Mouse (Mus musculus) stomach, postnatal 0 days (tissue): ENCODE measurements around the gene Clpp. TPM values are rescaled to one million over a fixed set of nuclear protein-coding genes. Genes with fewer than 3 reads are reported as not detected.

Experiments
- ATAC-seq: fragments of 200-750 bp; cut with Nextera tagmentation; 2 replicates; pipeline ENCODE4 v1.8.0; 2017; ENCODE audit not compliant: low FRiP score, low TSS enrichment
- DNase-seq: peaks from one replicate; pipeline ENCODE4 v3.0.0-alpha.2; 2016; ENCODE audit warnings: low spot score
- H3K27ac ChIP-seq: fragments of 300-500 bp; sonication (generic); replicated peaks from 2 replicates; pipeline ENCODE4 v1.5.1; 2014; ENCODE audit warnings: mild to moderate bottlenecking, control low read depth
- H3K27me3 ChIP-seq: fragments of 300-500 bp; sonication (generic); 2 replicates; pipeline ENCODE4 v1.6.1; 2014; ENCODE audit warnings: low read length; ENCODE audit not compliant: control insufficient read depth, insufficient read depth
- H3K36me3 ChIP-seq: fragments of 300-500 bp; sonication (generic); 2 replicates; pipeline ENCODE4 v1.6.1; 2014; ENCODE audit warnings: low read length, mixed read lengths; ENCODE audit not compliant: control insufficient read depth, insufficient read depth
- H3K4me1 ChIP-seq: fragments of 300-500 bp; sonication (generic); replicated peaks from 2 replicates; pipeline ENCODE4 v1.6.1; 2014; ENCODE audit warnings: antibody characterized with exemption; ENCODE audit not compliant: control insufficient read depth, insufficient read depth
- H3K4me2 ChIP-seq: fragments of 300-500 bp; sonication (generic); replicated peaks from 2 replicates; pipeline ENCODE4 v1.6.1; 2014; ENCODE audit warnings: low read depth, mild to moderate bottlenecking, control low read depth, moderate library complexity
- H3K4me3 ChIP-seq: fragments of 300-500 bp; sonication (generic); 2 replicates; pipeline ENCODE4 v1.5.1; 2014; ENCODE audit warnings: low read depth, low read length, control low read depth
- H3K9ac ChIP-seq: fragments of 300-500 bp; sonication (generic); 2 replicates; pipeline ENCODE4 v1.6.1; 2014; ENCODE audit warnings: mild to moderate bottlenecking, low read length, control low read depth, mixed read lengths
- H3K9me3 ChIP-seq: fragments of 300-500 bp; sonication (generic); 2 replicates; pipeline ENCODE4 v1.6.1; 2016; ENCODE audit warnings: low read length; ENCODE audit not compliant: control insufficient read depth
- CTCF ChIP-seq: IDR thresholded peaks from 2 replicates; pipeline ENCODE4 v1.5.1; 2016; ENCODE audit warnings: antibody characterized with exemption, low read depth, mild to moderate bottlenecking, moderate library complexity
- EP300 ChIP-seq: optimal IDR thresholded peaks from 2 replicates; pipeline ENCODE3; 2016; ENCODE audit warnings: antibody characterized with exemption
- WGBS: fragments of 180-500 bp; shearing (Covaris S2); extraction: QIAGEN DNeasy Blood & Tissue Kit; methylation state at CpG from one replicate; pipeline ENCODE4 v1.1.7; 2014; 5-methylcytosine and 5-hydroxymethylcytosine counted together
- polyA plus RNA-seq: library from polyadenylated mRNA; unstranded; fragments of >200 nt; fragmentation: Nextera tagmentation; extraction: Ambion mirVana; gene quantifications from 2 replicates; pipeline ENCODE4 v1.2.1, GENCODE M21; 2015

Gene Clpp
- polyA plus RNA-seq, 1 experiment from 2014 or later = 88.6 TPM

DNA sequence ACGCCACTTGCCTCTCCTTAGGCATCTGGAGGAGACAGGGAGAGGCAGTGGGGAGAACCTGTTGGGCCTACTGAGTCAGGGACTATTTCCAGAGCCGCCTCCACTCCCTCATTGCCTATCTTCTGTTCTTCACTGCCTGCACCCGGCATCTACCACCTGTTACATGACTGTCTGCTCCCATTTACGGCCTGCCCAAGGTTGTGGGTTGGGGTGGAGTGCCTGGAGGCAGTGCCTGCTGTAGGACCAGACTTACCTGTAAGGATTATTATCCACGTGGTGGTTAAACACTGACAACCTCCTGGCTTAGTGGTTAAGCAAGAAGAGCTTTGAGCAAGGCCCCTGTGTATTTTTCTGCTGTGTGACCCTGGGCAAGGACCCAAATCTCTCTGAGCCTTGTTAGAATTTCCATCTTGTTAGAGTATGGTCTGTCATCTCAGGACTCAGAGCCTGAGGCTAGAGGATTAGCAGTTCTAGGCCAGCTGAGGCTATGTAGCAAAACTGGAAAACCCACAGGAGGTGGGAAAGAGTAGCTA is 15.3 kb upstream of the Clpp start:
- TF ChIP-seq CTCF (no peak), EP300 (no peak)
- peak; percentile 56; the same call in 1 of the 2 replicates for ATAC-seq
- Histone ChIP-seq H3K9ac (no peak overlapping the region), H3K4me3 (no peak overlapping the region), H3K27me3 (no peaks in the 10 kb centered on the region), H3K36me3 (no peaks in the 10 kb centered on the region), H3K27ac (no peak overlapping the region), H3K4me2 (no peak overlapping the region), H3K9me3 (no peaks in the 10 kb centered on the region), H3K4me1 (no peaks in the 10 kb centered on the region)
- WGBS = 63% methylated on average over 5 of the region's 5 CpGs
- DNase-seq = peak; percentile 12

DNA sequence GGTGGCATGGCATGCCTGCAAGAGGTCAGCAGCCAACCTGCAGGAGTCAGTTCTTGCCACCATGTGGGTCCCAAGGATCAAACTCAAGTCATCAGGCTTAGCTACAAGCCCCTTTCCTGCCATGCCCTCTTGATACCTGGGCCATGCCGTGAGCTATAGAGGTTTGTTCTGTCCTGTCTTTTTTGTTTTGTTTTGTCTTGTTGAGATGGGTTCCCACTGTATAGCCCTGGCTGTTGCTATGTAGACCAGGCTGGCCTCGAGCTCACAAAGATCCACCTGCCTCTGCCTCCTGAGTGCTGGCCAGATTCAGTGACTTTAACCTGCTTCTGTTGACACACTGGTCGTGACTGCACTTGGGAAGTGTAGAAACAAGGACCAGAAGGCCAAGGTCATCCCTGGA is 14.7 kb upstream of the Clpp start:
- peak; percentile 3 for DNase-seq
- no peaks in the 10 kb centered on the region for H3K4me1 ChIP-seq
- no peak for TF ChIP-seq EP300
- 73% methylated on average over 3 of the region's 3 CpGs for WGBS
- H3K4me3 ChIP-seq = no peak overlapping the region
- H3K9me3 ChIP-seq = no peaks in the 10 kb centered on the region
- ATAC-seq = no peak
- H3K36me3 ChIP-seq = no peaks in the 10 kb centered on the region
- H3K4me2 ChIP-seq = no peak overlapping the region
- H3K27ac ChIP-seq = no peak overlapping the region
- no peak overlapping the region for H3K9ac ChIP-seq
- no peaks in the 10 kb centered on the region for H3K27me3 ChIP-seq

DNA sequence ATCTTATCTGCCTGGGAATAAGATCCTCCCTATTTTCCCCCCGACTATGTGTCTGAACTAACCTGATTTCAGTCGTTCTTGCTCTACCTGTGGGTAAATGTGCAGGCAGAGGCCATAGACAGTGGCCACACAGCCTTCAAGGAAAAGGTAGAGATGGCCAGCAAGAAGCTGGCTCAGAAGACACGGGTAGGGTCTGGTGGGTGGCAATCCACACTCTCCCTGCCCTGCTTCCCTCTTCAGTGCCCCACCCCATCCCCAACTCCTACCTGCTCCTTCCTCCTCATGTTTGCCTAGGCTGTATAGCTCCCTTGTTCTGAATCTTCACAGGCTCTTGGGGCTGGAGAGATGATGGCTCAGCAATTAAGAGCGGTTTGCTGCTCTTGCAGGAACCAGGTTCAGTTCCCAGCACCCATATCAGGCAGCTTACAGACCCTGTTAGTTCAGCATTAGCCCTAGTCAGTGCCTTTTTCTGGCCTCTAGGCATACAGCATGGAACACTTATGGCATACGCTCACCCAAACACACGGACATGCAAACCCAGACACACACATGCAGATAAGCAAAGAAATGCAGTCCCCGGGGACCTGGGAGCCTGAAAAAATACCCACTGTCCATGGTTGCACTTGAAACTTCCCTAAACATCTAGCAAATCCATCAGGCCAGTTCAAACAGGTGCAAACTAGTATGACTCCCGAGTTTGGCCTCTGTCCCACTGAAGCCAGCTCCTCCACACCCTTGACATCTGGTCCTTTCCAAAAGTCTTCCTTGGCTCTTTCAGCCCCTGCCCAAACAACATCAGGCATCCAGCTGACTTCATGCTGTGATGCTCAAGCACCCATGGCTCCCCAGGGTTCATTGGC is 13.3 kb upstream of the Clpp start:
- Histone ChIP-seq H3K36me3 (no peaks in the 10 kb centered on the region), H3K27ac (no peak overlapping the region), H3K27me3 (no peaks in the 10 kb centered on the region), H3K4me3 (no peak overlapping the region), H3K4me1 (no peaks in the 10 kb centered on the region), H3K4me2 (no peak overlapping the region), H3K9ac (no peak overlapping the region), H3K9me3 (no peaks in the 10 kb centered on the region)
- 58% methylated on average over 8 of the region's 8 CpGs for WGBS
- peak; percentile 13 for DNase-seq
- ATAC-seq = no peak
- TF ChIP-seq CTCF (no peak), EP300 (no peak)

DNA sequence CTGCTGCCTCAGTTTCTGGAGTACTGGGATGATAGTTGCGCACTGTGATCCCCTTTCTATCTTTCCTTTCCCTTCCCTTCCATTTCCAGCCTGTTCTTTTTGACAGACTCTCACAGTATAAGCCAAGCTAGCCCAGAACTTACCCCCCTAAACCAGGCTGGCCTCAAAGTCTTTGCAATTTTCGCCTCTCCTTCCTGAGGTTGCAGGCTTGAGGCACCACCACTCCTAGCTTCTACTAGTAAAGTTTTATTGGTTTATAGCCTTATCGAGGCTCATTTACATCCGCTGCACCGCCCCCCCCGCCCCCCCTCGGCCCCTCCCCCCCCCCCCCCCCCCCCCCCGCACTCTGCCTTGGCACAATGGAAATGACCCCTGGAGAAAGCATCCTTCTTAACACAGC is 10.6 kb upstream of the Clpp start:
- no peak overlapping the region for H3K27ac ChIP-seq
- no peak overlapping the region for H3K4me2 ChIP-seq
- no peak overlapping the region for H3K4me3 ChIP-seq
- H3K9me3 ChIP-seq = no peaks in the 10 kb centered on the region
- H3K9ac ChIP-seq = no peak overlapping the region
- ATAC-seq (no peak), DNase-seq (no peak)
- 49% methylated on average over 5 of the region's 8 CpGs for WGBS
- no peaks in the 10 kb centered on the region for H3K4me1 ChIP-seq
- no peaks in the 10 kb centered on the region for H3K36me3 ChIP-seq
- H3K27me3 ChIP-seq = no peaks in the 10 kb centered on the region
- TF ChIP-seq CTCF (no peak), EP300 (no peak)

DNA sequence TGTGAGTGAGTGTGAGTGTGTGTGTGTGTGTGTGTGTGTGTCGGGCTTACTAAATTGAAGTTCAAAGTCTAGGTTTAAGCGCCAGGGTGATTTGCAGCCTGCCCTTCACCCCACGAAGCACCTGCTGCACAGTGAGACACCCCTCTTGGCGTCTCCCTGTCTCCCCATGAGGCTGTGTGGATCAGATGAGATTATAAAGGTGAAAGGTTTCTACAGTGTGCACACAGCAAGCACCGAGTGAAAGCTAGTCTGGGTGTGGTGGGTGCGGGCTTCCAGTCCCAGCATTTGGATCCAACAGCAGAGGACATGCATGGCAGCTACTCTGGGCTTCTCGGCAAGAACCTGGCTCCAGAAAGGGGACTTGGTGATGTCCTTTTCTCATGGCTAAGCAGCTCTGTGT is 9.1 kb upstream of the Clpp start:
- no peak for TF ChIP-seq CTCF
- no peak for TF ChIP-seq EP300
- DNase-seq (peak; percentile 27), ATAC-seq (peak; percentile 69)
- no peak overlapping the region for H3K4me2 ChIP-seq
- H3K4me3 ChIP-seq = 0 out of 2 replicates have a peak overlapping the region, but pooled peaks have one; percentile 1
- no peak overlapping the region for H3K9ac ChIP-seq
- H3K27ac ChIP-seq = no peak overlapping the region
- no peaks in the 10 kb centered on the region for H3K4me1 ChIP-seq
- H3K27me3 ChIP-seq = no peaks in the 10 kb centered on the region
- H3K36me3 ChIP-seq = no peaks in the 10 kb centered on the region
- H3K9me3 ChIP-seq = no peaks in the 10 kb centered on the region
- WGBS = 50% methylated on average over 7 of the region's 7 CpGs

DNA sequence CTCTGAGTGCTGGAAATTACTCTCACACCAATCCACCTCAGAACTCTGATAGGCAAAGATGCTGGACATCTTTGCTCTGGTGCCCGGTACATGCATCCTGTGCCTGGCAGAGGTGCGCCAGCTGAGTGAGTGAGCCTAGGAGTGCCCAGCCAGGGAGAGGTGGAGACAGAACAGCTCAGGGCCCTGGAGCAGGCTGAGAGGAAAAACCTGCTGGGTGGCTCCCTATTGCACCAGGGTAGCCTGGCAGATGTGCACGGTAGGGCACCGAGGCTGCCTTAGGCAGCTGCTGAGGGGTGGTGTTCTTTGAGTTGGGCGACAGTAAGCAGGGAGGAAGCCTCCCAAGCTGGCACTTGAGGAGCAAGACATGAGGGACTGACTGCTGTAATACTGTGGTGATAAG is 8.1 kb upstream of the Clpp start, which contains the start of gene Acer1:
Gene Acer1 (minus strand): TSS at position 114 of the 400 bp plus-strand sequence.
- ATAC-seq = peak; percentile 66; the same call in 1 of the 2 replicates
- peak within 1 kb of the TSS; percentile 3; the same call in 1 of the 2 replicates for H3K27ac ChIP-seq
- peak; percentile 40 for DNase-seq

More for the DNA sequence above, 8.1 kb upstream of the Clpp start, which contains the start of gene Acer1:
- H3K36me3 ChIP-seq = no peaks in the 10 kb centered on the region
- TF ChIP-seq CTCF (no peak), EP300 (no peak)
- H3K27me3 ChIP-seq = no peaks in the 10 kb centered on the region
- H3K9me3 ChIP-seq = no peaks in the 10 kb centered on the region
- no peaks in the 10 kb centered on the region for H3K4me1 ChIP-seq
- 48% methylated on average over 5 of the region's 5 CpGs for WGBS
- H3K4me2 ChIP-seq = no peak within 1 kb of the TSS
- H3K4me3 ChIP-seq = 0 out of 2 replicates have a peak within 1 kb of the TSS, but pooled peaks have one; percentile 1
- H3K9ac ChIP-seq = no peak within 1 kb of the TSS
